ENCODE assay signal across 23 mouse cellular contexts in the genomic region with DNA sequence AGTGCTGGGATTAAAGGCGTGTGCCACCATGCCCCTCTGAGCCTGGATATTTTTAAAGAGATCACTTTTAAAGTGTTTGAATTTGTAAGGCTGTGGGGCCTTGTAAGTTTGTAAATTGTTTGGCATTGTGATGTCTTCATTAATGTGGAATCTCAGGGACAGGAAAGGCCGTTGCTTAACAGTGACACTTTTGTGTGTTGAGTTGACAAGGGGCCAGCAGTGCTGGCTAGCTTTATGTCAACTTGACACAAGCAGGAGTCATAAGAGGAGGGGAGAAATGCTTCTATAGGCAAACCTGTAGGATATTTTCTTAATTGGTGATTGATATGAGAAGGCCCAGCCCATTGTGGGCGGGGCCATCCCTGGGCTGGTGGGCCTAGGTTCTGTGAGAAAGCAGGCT. TPM values are rescaled to one million over a fixed set of nuclear protein-coding genes. Genes with fewer than 3 reads are reported as not detected.
DNase-seq lines count a peak whose midpoint lies in the region; ATAC-seq and TF ChIP-seq lines count a peak whose summit lies in the region.
"Had no signal": no experiment of that assay in that cellular context is flagged by ENCODE, and none has a peak within 500 bp of the region (broad histone marks: within the 10 kb centered on the region; RNA-seq: fewer than 3 reads in every experiment).

No protein-coding gene starts in this region.

- no peak overlapping the region for H3K4me2 ChIP-seq in liver, postnatal 0 days (ENCODE audit: low read depth, low read length)
- no peak overlapping the region for H3K4me2 ChIP-seq in liver, embryonic 12.5 days
- H3K4me2 ChIP-seq: embryonic facial prominence, embryonic 12.5 days; forebrain, embryonic 13.5 days; forebrain, embryonic 15.5 days had no signal

- no peaks in the 10 kb centered on the region for H3K9me3 ChIP-seq in liver, postnatal 0 days (ENCODE audit: low read length)
- no peaks in the 10 kb centered on the region for H3K9me3 ChIP-seq in liver, embryonic 12.5 days (replicated peaks)
- H3K9me3 ChIP-seq: embryonic facial prominence, embryonic 10.5 days; embryonic facial prominence, embryonic 12.5 days; forebrain, embryonic 13.5 days; forebrain, embryonic 15.5 days; G1E had no signal

- peaks cover 11% of the 10 kb centered on the region for H3K4me1 ChIP-seq in liver, postnatal 0 days (ENCODE audit: insufficient read depth)
- H3K4me1 ChIP-seq in liver, embryonic 12.5 days = peaks cover 5% of the 10 kb centered on the region

- H3K36me3 ChIP-seq in liver, postnatal 0 days (replicated peaks; ENCODE audit: insufficient read depth, low read length) = no peaks in the 10 kb centered on the region
- H3K36me3 ChIP-seq in liver, embryonic 12.5 days = no peaks in the 10 kb centered on the region
- H3K36me3 ChIP-seq: embryonic facial prominence, embryonic 10.5 days; embryonic facial prominence, embryonic 12.5 days; forebrain, embryonic 15.5 days; G1E had no signal

- no peak overlapping the region for H3K9ac ChIP-seq in liver, postnatal 0 days (replicated peaks)
- H3K9ac ChIP-seq in liver, embryonic 12.5 days = no peak overlapping the region
- H3K9ac ChIP-seq: embryonic facial prominence, embryonic 12.5 days; forebrain, embryonic 13.5 days; forebrain, embryonic 15.5 days; forebrain, postnatal 0 days had no signal

- no peak for ATAC-seq in liver, postnatal 0 days
- no peak for ATAC-seq in liver, embryonic 12.5 days
- ATAC-seq: activated CD4-positive, CD25-positive, alpha-beta regulatory T cell, adult 4 months; CD4-positive, CD25-positive, alpha-beta regulatory T cell, adult 4 months; forebrain, embryonic 13.5 days; forebrain, embryonic 15.5 days; forebrain, postnatal 0 days; Patski had no signal

- H3K27me3 ChIP-seq in liver, postnatal 0 days (ENCODE audit: insufficient read depth, low read length) = no peaks in the 10 kb centered on the region
- peaks cover 35% of the 10 kb centered on the region for H3K27me3 ChIP-seq in liver, embryonic 12.5 days (replicated peaks)
- H3K27me3 ChIP-seq: CH12.LX; embryonic facial prominence, embryonic 12.5 days; forebrain, embryonic 13.5 days; forebrain, embryonic 15.5 days; Patski had no signal

- 62% methylated on average over 3 of the region's 3 CpGs for WGBS in liver, postnatal 0 days (ENCODE audit: insufficient replicate concordance)
- WGBS in liver, embryonic 12.5 days (ENCODE audit: insufficient replicate concordance) = 56% methylated on average over 3 of the region's 3 CpGs

- H3K4me3 ChIP-seq in gastrocnemius, adult 2 months = no peak overlapping the region
- H3K4me3 ChIP-seq in liver, postnatal 0 days (ENCODE audit: low read depth, low read length) = no peak overlapping the region
- no peak overlapping the region for H3K4me3 ChIP-seq in liver, embryonic 12.5 days
- H3K4me3 ChIP-seq: embryonic facial prominence, embryonic 10.5 days; embryonic facial prominence, embryonic 12.5 days; forebrain, embryonic 13.5 days; forebrain, embryonic 15.5 days had no signal

- no peak for TF ChIP-seq CTCF in gastrocnemius, adult 2 months (IDR thresholded peaks at IDR 0.05)
- TF ChIP-seq CTCF in liver, postnatal 0 days (IDR thresholded peaks at IDR 0.05; ENCODE audit: low read depth) = no peak

- DNase-seq in adrenal gland, adult 2 months = peak; percentile 47
- no peak for DNase-seq in adrenal gland, postnatal 36 days
- DNase-seq in gastrocnemius, adult 2 months = peak; percentile 4
- no peak for DNase-seq in gastrocnemius, postnatal 4 days (ENCODE audit: low spot score in 2 of 2)
- no peak for DNase-seq in liver, postnatal 0 days
- DNase-seq: adrenal gland, postnatal 14 days; B cell, adult 2 months; cerebellum, adult 11-12 months; cerebellum, adult 2 months; cerebellum, adult 9-10 months; cerebellum, postnatal 10 days; cerebellum, postnatal 25 days; forebrain, postnatal 0 days had no signal

- no peak for TF ChIP-seq EP300 in liver, postnatal 0 days (IDR thresholded peaks at IDR 0.05; ENCODE audit: low read depth)

- H3K27ac ChIP-seq in gastrocnemius, adult 2 months = no peak overlapping the region
- H3K27ac ChIP-seq in liver, postnatal 0 days (ENCODE audit: low read depth) = peak overlapping the region; percentile 87
- no peak overlapping the region for H3K27ac ChIP-seq in liver, embryonic 12.5 days
- H3K27ac ChIP-seq: embryonic facial prominence, embryonic 10.5 days; embryonic facial prominence, embryonic 12.5 days; forebrain, embryonic 13.5 days; forebrain, embryonic 15.5 days had no signal

- intact Hi-C loops in gastrocnemius, adult 2 months (cut with DNase I) = loop anchor here (5.0 kb wide), 1 partner anchor 34 kb away; no protein-coding TSS in a partner anchor

RNA-seq across cellular contexts. Expression of gene Alpl, which starts 15.2 kb away (rescaled TPM):
- total RNA-seq in adrenal gland, adult 2 months (2021) = 10 to 100 TPM in 1 of 2 experiments, 1 to 10 TPM in 1; 6.1 to 59.6 TPM
- polyA plus RNA-seq in adrenal gland, adult 2 months (2012; rRNA removed) = 4.7 and 7.4 TPM in 2 replicates
- total RNA-seq in adrenal gland, postnatal 36 days (2021) = 10 to 100 TPM in 1 of 2 experiments, 1 to 10 TPM in 1; 4.4 to 55.1 TPM
- 10 to 100 TPM; 10.3 to 42.2 TPM for total RNA-seq in gastrocnemius, adult 2 months (2021)
- total RNA-seq in gastrocnemius, postnatal 4 days (2021) = 1 to 10 TPM; 1.3 to 1.5 TPM
- 14.7 and 18.7 TPM in 2 replicates for polyA plus RNA-seq in liver, postnatal 0 days (2015; fragmentation: Nextera tagmentation; extraction: Ambion mirVana)
- polyA plus RNA-seq in liver, embryonic 12.5 days (2016; fragmentation: Nextera tagmentation; extraction: Ambion mirVana) = 5.1 and 6.5 TPM in 2 replicates
- total RNA-seq: G1E had no signal
- polyA plus RNA-seq: G1E had no signal

Comparison
In these comparisons a context has a peak if more than half of its experiments do, and no peak if none do; other contexts are left out.
1. DNase-seq: peak in adrenal gland, adult 2 months (single experiment) and gastrocnemius, adult 2 months (single experiment); none in adrenal gland, postnatal 36 days (0 of 2), gastrocnemius, postnatal 4 days (0 of 2) and liver, postnatal 0 days (single experiment).